Mouse (Mus musculus) ES-E14 (cell line): ENCODE data around the gene Krt20.

ENCODE experiments used
- CHD2 ChIP-seq: IDR thresholded peaks from 2 replicates; pipeline ENCODE4 v1.6.1; 2014; ENCODE audit warnings: mild to moderate bottlenecking, low read depth, low read length, inconsistent platforms
- ZC3H11A ChIP-seq: IDR thresholded peaks from 2 replicates; pipeline ENCODE4 v1.6.1; 2012; ENCODE audit warnings: low read depth, mild to moderate bottlenecking, inconsistent platforms, low read length, borderline replicate concordance
- ZNF384 ChIP-seq: IDR thresholded peaks from 2 replicates; pipeline ENCODE4 v1.6.1; 2012; ENCODE audit warnings: low read depth, low read length, inconsistent platforms

DNA sequence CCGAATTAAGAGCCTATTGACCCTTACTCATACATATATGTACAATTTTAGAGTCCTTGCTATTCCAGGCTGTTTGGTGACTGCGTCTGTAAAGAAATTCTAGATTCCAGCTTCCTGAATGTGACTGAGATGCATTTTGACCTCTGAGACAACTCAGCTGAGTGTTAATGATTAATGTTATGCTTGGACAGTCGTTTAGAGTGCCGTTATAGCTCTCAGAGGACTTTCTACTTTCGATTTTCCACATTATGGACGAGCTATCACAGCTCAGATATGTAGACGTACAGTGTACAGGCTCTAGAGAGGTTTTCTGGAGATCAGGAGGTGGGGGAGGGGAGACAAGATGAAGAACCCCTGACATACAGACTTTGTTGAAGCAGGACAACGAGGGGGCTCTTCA, 3.3 kb upstream of the Krt20 start:
- no peak for TF ChIP-seq ZNF384
- no peak for TF ChIP-seq ZC3H11A
- no peak for TF ChIP-seq CHD2
